Mouse (Mus musculus) thymus, postnatal 4 days (tissue): ENCODE results near the gene Pnp.
"Not testable (repeated sequence)": the region's sequence is repeated elsewhere in the genome, so short reads cannot be mapped to it uniquely, and the experiment has no call there.

Experiments used
- DNase-seq: peaks from one replicate; pipeline ENCODE4 v3.0.0; 2021

The Pnp gene

GRCm38 (mm10) chr14:50930754-50931492 lies at the start of gene Pnp, which contains the start of gene Pip4p1:
Gene Pnp, plus strand, starts transcription at chr14:50931082.
Gene Pip4p1, minus strand, starts transcription at chr14:50930856.
- DNase-seq, result peak; percentile 100

GRCm38 (mm10) chr14:50891621-50892020 lies 39.3 kb upstream of the Pnp start:
- no peak for DNase-seq

GRCm38 (mm10) chr14:50892091-50892490 lies 38.8 kb upstream of the Pnp start:
- no peak for DNase-seq

GRCm38 (mm10) chr14:50892541-50893459 lies 38.1 kb upstream of the Pnp start:
- DNase-seq, result no peak

- DNase-seq, result no peak
Measured at GRCm38 (mm10) chr14:50895407-50895806, 35.5 kb upstream of the Pnp start.

- no peak for DNase-seq
Measured at GRCm38 (mm10) chr14:50895985-50896746, 34.7 kb upstream of the Pnp start.

GRCm38 (mm10) chr14:50896747-50897373 lies 34.0 kb upstream of the Pnp start:
- DNase-seq, result peak; percentile 16

GRCm38 (mm10) chr14:50897374-50897765 lies 33.5 kb upstream of the Pnp start, which contains the start of gene Klhl33:
Gene Klhl33, minus strand, starts transcription at chr14:50897507.
- DNase-seq, result no peak

- not testable (repeated sequence) for DNase-seq
Measured at GRCm38 (mm10) chr14:50897992-50898391, 32.9 kb upstream of the Pnp start.

- DNase-seq, result peak; percentile 33
Measured at GRCm38 (mm10) chr14:50903973-50904827, 26.7 kb upstream of the Pnp start.

- no peak for DNase-seq
Measured at GRCm38 (mm10) chr14:50904828-50905129, 26.1 kb upstream of the Pnp start.

GRCm38 (mm10) chr14:50905327-50905726 lies 25.6 kb upstream of the Pnp start:
- DNase-seq, result not testable (repeated sequence)

GRCm38 (mm10) chr14:50908126-50908525 lies 22.8 kb upstream of the Pnp start:
- no peak for DNase-seq

GRCm38 (mm10) chr14:50911356-50911755 lies 19.5 kb upstream of the Pnp start:
- DNase-seq, result no peak

- not testable (repeated sequence) for DNase-seq
Measured at GRCm38 (mm10) chr14:50923437-50923836, 7.4 kb upstream of the Pnp start.

GRCm38 (mm10) chr14:50924281-50925064 lies 6.4 kb upstream of the Pnp start, which contains the start of the genes Osgep and Apex1:
Gene Osgep, minus strand, starts transcription at chr14:50924893.
Gene Apex1, plus strand, starts transcription at chr14:50924968.
- peak; percentile 97 for DNase-seq

- DNase-seq, result no peak
Measured at GRCm38 (mm10) chr14:50925111-50925920, 5.6 kb upstream of the Pnp start.

- no peak for DNase-seq
Measured at GRCm38 (mm10) chr14:50927366-50927765, 3.5 kb upstream of the Pnp start.

GRCm38 (mm10) chr14:50929951-50930350 lies 931 bp upstream of the Pnp start:
- DNase-seq, result no peak

- DNase-seq, result peak; percentile 81
Measured at GRCm38 (mm10) chr14:50930377-50930753, 517 bp upstream of the Pnp start.
